Mouse (Mus musculus) embryo, embryonic 10.5 days (tissue): ENCODE results near the gene Cldnd2.

ENCODE experiments used
- DNase-seq: peaks from one replicate; pipeline ENCODE4 v3.0.0-alpha.2; 2015; ENCODE audit warnings: low spot score

The Cldnd2 gene

GRCm38 (mm10) chr7:43447801-43448200, 7.2 kb downstream of the Cldnd2 start:
- DNase-seq = no peak

GRCm38 (mm10) chr7:43448246-43448645, 7.7 kb downstream of the Cldnd2 start:
- no peak for DNase-seq

GRCm38 (mm10) chr7:43449811-43450210, 9.2 kb downstream of the Cldnd2 start:
- DNase-seq = no peak

DNA sequence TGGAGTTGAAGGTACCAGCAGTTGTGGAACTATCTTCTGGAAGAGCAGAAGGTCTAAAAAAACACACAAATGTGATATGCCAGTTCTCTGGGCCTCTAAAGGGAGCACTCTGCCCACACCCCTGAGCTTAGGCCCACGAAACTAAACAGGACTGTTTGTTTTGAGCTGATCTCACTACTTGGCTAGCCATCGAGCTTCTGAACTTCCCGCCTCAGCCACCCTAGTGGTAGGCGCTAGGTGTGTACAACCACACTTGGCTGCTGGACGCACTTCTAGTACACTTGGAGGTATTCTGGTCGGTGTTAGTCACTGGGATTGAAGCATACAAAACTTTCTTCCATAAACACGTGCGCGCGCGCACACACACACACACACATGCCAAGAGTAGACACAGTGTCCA, 11.1 kb downstream of the Cldnd2 start:
- DNase-seq = no peak

DNA sequence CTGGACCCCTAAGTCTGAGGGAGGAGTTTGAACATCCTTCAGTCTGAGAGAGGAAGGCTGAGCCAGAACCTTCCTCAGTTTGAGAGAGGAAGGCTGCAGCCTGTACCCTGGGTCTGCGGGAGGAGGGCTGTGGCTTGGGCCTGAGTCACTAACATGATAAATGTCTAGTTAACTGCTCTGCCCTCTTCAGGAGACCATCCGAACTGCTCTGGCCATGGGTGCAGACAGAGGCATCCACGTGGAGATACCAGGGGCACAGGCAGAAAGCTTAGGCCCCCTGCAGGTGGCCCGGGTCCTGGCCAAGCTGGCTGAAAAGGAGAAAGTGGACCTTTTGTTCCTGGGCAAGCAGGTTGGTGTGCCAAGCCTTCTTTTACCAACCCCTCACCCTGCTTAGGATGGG, 12.0 kb downstream of the Cldnd2 start:
- no peak for DNase-seq

GRCm38 (mm10) chr7:43453599-43454355, 13.2 kb downstream of the Cldnd2 start:
- no peak for DNase-seq

GRCm38 (mm10) chr7:43454371-43454770, 13.8 kb downstream of the Cldnd2 start:
- DNase-seq = no peak

- DNase-seq = no peak
Observed at GRCm38 (mm10) chr7:43462851-43463250, 22.3 kb downstream of the Cldnd2 start, which contains the start of gene Vsig10l. TSS of gene Vsig10l (plus strand) at chr7:43463151.

- no peak for DNase-seq
Observed at GRCm38 (mm10) chr7:43463976-43464375, 23.4 kb downstream of the Cldnd2 start.

DNA sequence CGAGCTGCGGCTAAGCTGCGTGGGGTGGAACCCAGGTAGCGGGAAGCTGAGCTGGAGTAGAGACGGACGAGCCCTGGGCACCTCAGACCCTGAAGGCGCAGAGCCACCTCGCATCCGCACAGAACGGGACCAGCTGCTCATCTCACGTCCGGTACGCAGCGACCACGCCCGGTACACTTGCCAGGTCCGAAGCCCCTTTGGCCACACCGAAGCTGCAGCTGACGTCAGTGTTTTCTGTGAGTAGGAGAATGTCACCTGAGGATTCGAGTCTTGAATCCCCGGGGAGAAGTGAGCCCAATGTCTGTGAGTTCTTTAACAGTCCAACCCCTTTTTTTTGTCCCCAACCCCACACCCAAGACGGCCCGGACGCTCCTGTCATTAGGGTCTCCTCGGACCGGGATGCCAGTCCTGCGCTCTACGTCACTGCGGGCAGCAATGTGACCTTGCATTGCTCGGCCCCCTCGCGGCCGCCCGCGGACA, 24.3 kb downstream of the Cldnd2 start:
- DNase-seq = peak; percentile 62

DNA sequence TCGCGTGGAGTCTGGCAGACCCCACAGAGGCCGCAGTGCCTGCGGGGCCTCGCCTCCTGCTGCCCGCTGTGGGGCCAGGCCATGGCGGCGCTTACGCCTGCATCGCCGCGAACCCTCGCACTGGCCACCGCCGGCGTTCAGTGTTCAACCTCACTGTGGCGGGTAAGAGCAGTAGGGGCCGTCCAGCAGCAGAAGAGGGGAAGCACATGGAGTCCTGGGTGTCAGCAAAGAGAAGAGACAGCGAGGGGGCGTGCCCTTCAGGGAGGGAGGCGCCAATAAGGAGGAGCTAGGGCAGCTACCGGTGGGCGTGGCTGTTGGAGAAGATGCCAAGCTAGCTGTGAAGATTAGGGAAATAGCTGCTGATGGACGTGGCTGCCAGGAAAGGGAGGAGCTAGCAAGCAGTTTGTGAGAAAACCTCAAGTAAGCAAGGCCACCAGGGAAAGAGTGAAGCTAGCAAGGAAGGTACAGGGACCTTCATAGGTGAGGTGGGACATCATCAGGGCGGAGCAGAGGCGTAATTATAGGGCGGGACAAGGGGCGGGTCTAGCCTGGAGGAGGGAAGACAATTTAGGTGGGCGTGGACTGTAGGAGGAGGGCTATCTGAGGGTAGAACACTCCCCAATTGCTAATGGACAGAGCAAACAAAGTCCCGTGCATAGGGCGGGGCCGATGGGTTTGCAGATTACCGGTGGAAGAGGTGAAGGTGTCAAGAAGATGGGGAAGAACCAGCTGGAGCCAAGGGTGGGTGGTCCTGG, 24.9 kb downstream of the Cldnd2 start:
- peak; percentile 90 for DNase-seq

DNA sequence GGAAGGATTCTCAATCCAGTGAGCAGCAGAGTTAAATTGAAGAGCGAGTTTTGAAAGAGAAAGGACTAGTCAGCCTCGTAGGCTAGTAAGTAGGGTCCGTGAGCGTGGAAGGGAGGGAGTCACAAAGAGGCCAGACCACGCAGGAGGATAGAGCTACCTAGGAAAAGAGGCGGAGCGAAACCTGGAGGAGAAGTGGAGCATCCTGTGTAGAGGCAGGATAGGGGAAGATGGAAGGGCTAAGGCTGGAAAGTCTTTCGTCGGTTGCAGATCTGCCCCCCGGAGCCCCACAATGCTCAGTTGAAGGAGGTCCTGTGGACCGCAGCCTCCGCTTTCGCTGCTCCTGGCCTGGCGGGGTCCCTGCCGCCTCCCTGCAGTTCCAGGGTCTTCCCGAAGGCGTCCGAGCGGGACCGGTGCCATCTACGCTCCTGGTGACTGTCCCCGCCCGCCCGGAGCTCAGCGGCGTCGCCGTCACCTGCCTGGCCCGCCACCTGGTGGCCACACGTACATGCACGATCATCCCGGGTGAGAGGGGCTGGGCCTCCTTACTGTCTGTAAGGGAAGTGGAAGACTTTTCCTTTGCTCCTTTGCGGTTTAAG, 25.6 kb downstream of the Cldnd2 start:
- peak; percentile 85 for DNase-seq

DNA sequence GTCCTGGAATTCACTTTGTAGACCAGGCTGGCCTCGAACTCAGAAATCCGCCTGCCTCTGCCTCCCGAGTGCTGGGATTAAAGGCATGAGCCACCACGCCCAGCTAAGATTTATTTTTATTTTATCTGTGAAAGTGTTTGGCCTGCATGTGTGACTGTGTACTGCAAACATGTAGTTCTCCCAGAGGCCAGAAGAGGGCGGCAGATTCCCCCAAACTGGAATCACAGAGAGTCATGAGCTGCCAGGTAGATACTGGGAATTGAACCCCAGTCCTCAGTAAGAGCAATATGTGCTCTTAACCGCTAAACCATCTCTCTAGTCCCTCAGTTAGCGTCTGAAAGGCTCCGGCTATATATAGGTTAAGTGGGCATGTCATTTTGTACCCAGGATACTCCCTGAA, 29.8 kb downstream of the Cldnd2 start:
- peak; percentile 67 for DNase-seq

DNA sequence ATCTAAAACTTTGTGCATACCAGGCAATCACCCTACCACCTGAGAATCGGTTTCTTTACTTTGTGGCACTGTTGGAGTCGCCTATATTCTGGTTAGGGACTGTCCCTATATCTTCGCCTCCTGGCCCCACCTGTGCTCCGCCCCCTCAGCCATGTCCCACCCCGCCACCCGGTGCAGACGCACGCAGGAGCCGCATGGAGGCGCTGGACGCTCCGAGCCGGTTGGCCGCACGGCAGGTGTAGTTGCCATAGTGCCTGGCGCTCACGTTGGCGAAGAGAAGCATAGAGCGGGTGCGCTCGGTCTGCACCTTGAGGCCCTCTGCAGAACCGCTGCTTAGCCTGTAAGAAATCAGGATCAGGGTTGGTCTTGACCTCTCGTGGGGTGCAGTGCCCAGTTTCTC, 35.1 kb downstream of the Cldnd2 start:
- peak; percentile 20 for DNase-seq

- peak; percentile 29 for DNase-seq
Observed at GRCm38 (mm10) chr7:43476376-43476775, 35.8 kb downstream of the Cldnd2 start.

- no peak for DNase-seq
Observed at GRCm38 (mm10) chr7:43481191-43481590, 40.6 kb downstream of the Cldnd2 start.

- no peak for DNase-seq
Observed at GRCm38 (mm10) chr7:43482090-43482716, 41.6 kb downstream of the Cldnd2 start.

DNA sequence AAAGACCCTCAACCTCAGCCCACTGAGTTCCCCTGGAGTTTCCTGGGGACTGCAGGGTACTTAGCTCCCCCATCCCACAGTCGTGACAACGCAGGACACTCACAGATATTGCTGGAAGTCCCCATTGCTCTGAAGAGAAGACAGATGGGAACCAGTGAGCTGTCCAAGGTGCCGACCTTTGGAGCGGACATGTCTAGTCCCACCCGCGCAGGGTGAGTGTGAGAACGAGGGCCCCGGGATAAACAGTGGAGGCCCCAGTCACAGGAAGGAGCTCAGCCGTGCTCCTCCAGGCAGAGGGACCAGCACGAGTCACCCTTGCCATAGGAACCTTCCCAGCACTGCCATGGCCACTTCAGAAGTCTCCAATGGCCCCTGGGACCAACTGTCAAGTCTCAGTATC, 42.7 kb downstream of the Cldnd2 start:
- peak; percentile 60 for DNase-seq

- no peak for DNase-seq
Observed at GRCm38 (mm10) chr7:43488646-43489045, 48.1 kb downstream of the Cldnd2 start.

GRCm38 (mm10) chr7:43489631-43490125, 49.1 kb downstream of the Cldnd2 start, which contains the start of gene Iglon5:
TSS of gene Iglon5 (minus strand) at chr7:43490075.
- peak; percentile 19 for DNase-seq

- peak; percentile 72 for DNase-seq
Observed at GRCm38 (mm10) chr7:43490182-43490584, 49.6 kb downstream of the Cldnd2 start.

GRCm38 (mm10) chr7:43490861-43491260, 50.3 kb downstream of the Cldnd2 start:
- DNase-seq = no peak
